Mouse (Mus musculus) neutrophil, adult 59 days (primary cell): ENCODE data around the gene Cdc42bpg. TPM values are rescaled to one million over a fixed set of nuclear protein-coding genes. Genes with fewer than 3 reads are reported as not detected.

Source experiments
- total RNA-seq, 2 experiments: library from RNA; stranded (reverse); gene quantifications; 1 replicate in 1 of 2; 2 replicates in 1 of 2; pipeline ENCODE4 v1.2.4; 2023

Cdc42bpg gene
- total RNA-seq, result 10 to 100 TPM; 10.1 to 13.7 TPM

GRCm38 (mm10) chr19:6306137-6306551, at the start of gene Cdc42bpg:
TSS of gene Cdc42bpg (plus strand) at chr19:6306456.

GRCm38 (mm10) chr19:6276426-6277421, 29.5 kb upstream of the Cdc42bpg start, which contains the start of gene Ehd1:
TSS of gene Ehd1 (plus strand) at chr19:6276725.

GRCm38 (mm10) chr19:6334673-6335457, 28.6 kb downstream of the Cdc42bpg start, which contains the start of gene Men1:
TSS of gene Men1 (plus strand) at chr19:6334979.

GRCm38 (mm10) chr19:6340524-6341452, 34.5 kb downstream of the Cdc42bpg start, which contains the start of gene Map4k2:
TSS of gene Map4k2 (plus strand) at chr19:6341135.

GRCm38 (mm10) chr19:6363411-6364240, 57.4 kb downstream of the Cdc42bpg start, which contains the start of gene Sf1:
TSS of gene Sf1 (plus strand) at chr19:6363690.

Other genes starting within 250 kb of the Cdc42bpg start
- gene Mrpl49, start 248.7 kb upstream of the Cdc42bpg start, total RNA-seq, result 10 to 100 TPM; 15.8 to 16.7 TPM
- 1,000 to 10,000 TPM; 1,540 to 1,651 TPM for gene Fau, start 248.6 kb upstream of the Cdc42bpg start, total RNA-seq
- gene Znhit2, start 245.3 kb upstream of the Cdc42bpg start, total RNA-seq, result 10 to 100 TPM; 11.2 to 11.7 TPM
- gene Tm7sf2, start 238.1 kb upstream of the Cdc42bpg start, total RNA-seq, result 1 to 10 TPM; 9.6 to 9.7 TPM
- 10 to 100 TPM; 70.3 to 87.1 TPM for gene Vps51, start 229.2 kb upstream of the Cdc42bpg start, total RNA-seq
- not detected for gene Tmem262, start 226.4 kb upstream of the Cdc42bpg start, total RNA-seq
- under 1 TPM in 1 of 2 experiments, not detected in 1; 0.71 TPM for gene Gm28374, start 224.2 kb upstream of the Cdc42bpg start, total RNA-seq
- 10 to 100 TPM; 38.5 to 39.7 TPM for gene Zfpl1, start 221.5 kb upstream of the Cdc42bpg start, total RNA-seq
- gene Cdca5, start 221.5 kb upstream of the Cdc42bpg start, total RNA-seq, result 10 to 100 TPM; 26.1 to 30.9 TPM
- gene AC131692.1, start 212.0 kb upstream of the Cdc42bpg start, total RNA-seq, result 1 to 10 TPM; 1.1 to 1.9 TPM
- under 1 TPM; 0.49 to 0.60 TPM for gene Naaladl1, start 200.7 kb upstream of the Cdc42bpg start, total RNA-seq
- 1 to 10 TPM; 5.2 to 6.0 TPM for gene Sac3d1, start 187.8 kb upstream of the Cdc42bpg start, total RNA-seq
- gene Snx15, start 178.2 kb upstream of the Cdc42bpg start, total RNA-seq, result 10 to 100 TPM; 13.6 to 17.3 TPM
- under 1 TPM in 1 of 2 experiments, not detected in 1; 0.42 TPM for gene Batf2, start 165.5 kb upstream of the Cdc42bpg start, total RNA-seq
- 10 to 100 TPM; 11.0 to 12.8 TPM for gene Arl2, start 164.9 kb upstream of the Cdc42bpg start, total RNA-seq
- gene Majin, start 122.1 kb upstream of the Cdc42bpg start, total RNA-seq, result not detected
- gene Gpha2, start 80.1 kb upstream of the Cdc42bpg start, total RNA-seq, result not detected
- gene Ppp2r5b, start 70.6 kb upstream of the Cdc42bpg start, total RNA-seq, result 10 to 100 TPM; 14.6 to 20.9 TPM
- 100 to 1,000 TPM; 186 to 206 TPM for gene Atg2a, start 64.8 kb upstream of the Cdc42bpg start, total RNA-seq
- 100 to 1,000 TPM; 224 to 254 TPM for gene Ehd1, start 29.7 kb upstream of the Cdc42bpg start, total RNA-seq
- gene Men1, start 28.5 kb downstream of the Cdc42bpg start, total RNA-seq, result 10 to 100 TPM; 20.2 to 21.2 TPM
- 100 to 1,000 TPM; 393 to 423 TPM for gene Map4k2, start 34.7 kb downstream of the Cdc42bpg start, total RNA-seq
- gene Sf1, start 57.2 kb downstream of the Cdc42bpg start, total RNA-seq, result 100 to 1,000 TPM; 481 to 491 TPM
- gene Pygm, start 77.9 kb downstream of the Cdc42bpg start, total RNA-seq, result 1 to 10 TPM; 4.8 to 7.8 TPM
- 100 to 1,000 TPM; 442 to 453 TPM for gene Rasgrp2, start 92.9 kb downstream of the Cdc42bpg start, total RNA-seq
- gene Nrxn2, start 112.3 kb downstream of the Cdc42bpg start, total RNA-seq, result under 1 TPM; 0.18 to 0.71 TPM
- gene Slc22a12, start 236.6 kb downstream of the Cdc42bpg start, total RNA-seq, result not detected